Mouse (Mus musculus) forebrain, embryonic 15.5 days (tissue): ENCODE measurements around the gene Sfxn5. TPM values are rescaled to one million over a fixed set of nuclear protein-coding genes. Genes with fewer than 3 reads are reported as not detected.
A peak's percentile ranks its signal among the peaks of the same experiment; 100 is the strongest.

Source experiments
- ATAC-seq: fragments of 200-750 bp; cut with Nextera tagmentation; replicated peaks from 2 replicates; pipeline ENCODE4 v1.8.0; 2017; ENCODE audit warnings: mild to moderate bottlenecking, moderate TSS enrichment, moderate library complexity
- H3K27ac ChIP-seq: fragments of 300-500 bp; sonication (generic); replicated peaks from 2 replicates; pipeline ENCODE4 v1.5.1; 2015; ENCODE audit warnings: mild to moderate bottlenecking, inconsistent platforms
- H3K27me3 ChIP-seq: fragments of 300-500 bp; sonication (generic); 2 replicates; pipeline ENCODE4 v1.6.1; 2015; ENCODE audit warnings: inconsistent platforms
- H3K36me3 ChIP-seq: fragments of 300-500 bp; sonication (generic); 2 replicates; pipeline ENCODE4 v1.6.1; 2015; ENCODE audit warnings: mild to moderate bottlenecking, inconsistent platforms
- H3K4me1 ChIP-seq: fragments of 300-500 bp; sonication (generic); 2 replicates; pipeline ENCODE4 v1.6.1; 2015; ENCODE audit warnings: inconsistent platforms
- H3K4me2 ChIP-seq: fragments of 300-500 bp; sonication (generic); replicated peaks from 2 replicates; pipeline ENCODE4 v1.6.1; 2015; ENCODE audit warnings: mild to moderate bottlenecking, inconsistent platforms
- H3K4me3 ChIP-seq: fragments of 300-500 bp; sonication (generic); 2 replicates; pipeline ENCODE4 v1.5.1; 2015; ENCODE audit warnings: mild to moderate bottlenecking, inconsistent platforms
- H3K9ac ChIP-seq: fragments of 300-500 bp; sonication (generic); replicated peaks from 2 replicates; pipeline ENCODE4 v1.6.1; 2015; ENCODE audit warnings: mild to moderate bottlenecking, inconsistent platforms
- H3K9me3 ChIP-seq: fragments of 300-500 bp; sonication (generic); 2 replicates; pipeline ENCODE4 v1.6.1; 2016; ENCODE audit warnings: inconsistent platforms
- WGBS: fragments of 180-500 bp; shearing (Covaris S2); methylation state at CpG from one replicate; pipeline ENCODE4 v1.1.7; 2015; ENCODE audit warnings: mixed read lengths; 5-methylcytosine and 5-hydroxymethylcytosine counted together
- polyA plus RNA-seq: library from polyadenylated mRNA; unstranded; fragments of >200 nt; fragmentation: Nextera tagmentation; extraction: Ambion mirVana; gene quantifications from 2 replicates; pipeline ENCODE4 v1.2.1, GENCODE M21; 2015

Gene Sfxn5
- polyA plus RNA-seq, 1 experiment from 2014 or later: 24.2 TPM

- Histone ChIP-seq H3K4me2 (peak overlapping the region; percentile 16; the same call in 1 of the 2 replicates), H3K27ac (peak overlapping the region; percentile 76), H3K36me3 (no peaks in the 10 kb centered on the region), H3K4me1 (peaks cover 30% of the 10 kb centered on the region), H3K4me3 (no peak overlapping the region), H3K9me3 (no peaks in the 10 kb centered on the region), H3K27me3 (no peaks in the 10 kb centered on the region), H3K9ac (peak overlapping the region; percentile 27)
- peak; percentile 87 for ATAC-seq
- WGBS: 2% methylated on average over 15 of the region's 15 CpGs
Observed at GRCm38 (mm10) chr6:85264982-85265518, 68.2 kb downstream of the Sfxn5 start.

DNA sequence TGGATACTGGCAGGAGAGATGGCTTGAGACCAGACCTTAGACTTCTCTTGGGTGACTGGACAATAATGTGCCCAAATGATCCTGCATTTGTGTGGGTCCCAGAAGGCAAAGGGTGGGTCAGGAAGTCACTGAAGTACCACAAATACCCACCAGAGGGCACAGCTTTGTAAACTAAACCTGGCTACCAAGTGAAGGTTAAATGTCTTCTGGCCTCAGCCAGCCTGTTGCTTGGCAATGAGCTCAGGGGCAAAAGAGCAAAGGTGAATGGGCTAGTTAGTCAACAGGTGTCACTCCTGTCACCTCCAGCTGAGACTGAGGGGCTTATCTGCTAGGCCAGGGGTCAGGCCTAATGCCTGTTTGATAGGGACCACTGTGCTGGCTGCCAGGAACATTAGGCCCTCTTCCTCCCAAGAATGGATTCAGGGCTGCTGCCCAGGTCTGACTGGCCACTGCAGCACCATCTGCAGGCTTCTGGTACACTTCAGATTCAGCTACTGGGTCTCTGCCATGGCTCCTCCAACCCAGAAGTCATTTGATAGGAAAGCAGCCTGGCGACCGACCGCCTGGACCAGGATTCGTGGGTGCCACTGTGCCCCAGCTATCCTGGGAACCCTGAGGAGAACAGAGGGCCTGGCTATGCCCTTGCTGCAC lies 70.2 kb downstream of the Sfxn5 start:
- H3K4me2 ChIP-seq: no peak overlapping the region
- no peak overlapping the region for H3K9ac ChIP-seq
- no peaks in the 10 kb centered on the region for H3K27me3 ChIP-seq
- no peaks in the 10 kb centered on the region for H3K9me3 ChIP-seq
- H3K36me3 ChIP-seq: no peaks in the 10 kb centered on the region
- no peak overlapping the region for H3K4me3 ChIP-seq
- 90% methylated on average over 4 of the region's 4 CpGs for WGBS
- H3K4me1 ChIP-seq: peaks cover 45% of the 10 kb centered on the region
- ATAC-seq: no peak
- no peak overlapping the region for H3K27ac ChIP-seq

DNA sequence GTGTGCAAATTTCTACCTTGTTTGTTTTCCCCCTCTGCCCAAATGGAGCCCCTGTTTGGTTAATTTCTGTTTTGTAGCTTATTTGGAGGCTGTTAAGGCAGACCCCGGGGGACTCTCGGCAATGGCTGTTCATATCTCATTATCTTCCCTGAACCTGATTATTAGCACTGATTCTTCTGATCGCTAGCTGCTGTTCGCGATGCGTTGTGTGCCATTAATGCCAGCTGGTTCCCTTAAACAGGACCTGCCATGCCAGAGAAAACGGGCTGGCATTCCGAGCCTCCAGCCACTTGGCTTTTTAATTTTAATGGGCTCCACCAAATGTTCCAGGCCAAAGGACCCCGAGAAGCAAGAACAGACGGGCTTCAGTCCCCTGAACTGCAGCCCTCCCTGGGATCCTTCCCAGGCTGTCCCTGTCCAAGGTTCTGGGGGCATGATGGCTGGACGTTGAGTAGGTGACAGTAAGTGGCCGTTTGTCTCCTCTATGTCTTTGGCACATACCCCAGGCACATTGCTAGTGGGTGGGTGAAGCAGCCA lies 74.1 kb downstream of the Sfxn5 start:
- Histone ChIP-seq H3K36me3 (no peaks in the 10 kb centered on the region), H3K4me1 (peaks cover 26% of the 10 kb centered on the region), H3K4me3 (no peak overlapping the region), H3K27me3 (no peaks in the 10 kb centered on the region), H3K4me2 (no peak overlapping the region), H3K9me3 (no peaks in the 10 kb centered on the region), H3K27ac (peak overlapping the region; percentile 68), H3K9ac (no peak overlapping the region)
- WGBS: 19% methylated on average over 12 of the region's 12 CpGs
- peak; percentile 44; the same call in 1 of the 2 replicates for ATAC-seq

DNA sequence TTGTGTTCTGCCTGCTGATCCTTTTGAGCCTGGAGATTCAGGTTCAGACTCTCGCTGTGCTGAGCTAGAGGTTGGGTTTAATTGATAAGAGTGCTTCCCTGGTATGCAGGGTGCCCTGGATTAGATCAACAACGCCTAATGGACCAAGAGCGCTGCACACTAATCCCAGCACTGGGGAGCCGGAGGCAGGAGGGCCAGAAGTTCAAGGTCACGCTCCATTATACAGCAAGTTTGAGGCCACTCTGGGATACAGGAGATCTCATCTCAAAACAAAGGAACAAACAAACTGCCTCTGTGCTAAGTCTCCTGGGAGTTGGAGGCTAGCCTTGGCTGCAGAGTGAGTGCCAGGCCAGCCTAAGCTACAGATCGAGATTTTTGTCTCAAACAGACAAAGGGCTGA lies 77.6 kb downstream of the Sfxn5 start:
- Histone ChIP-seq H3K9ac (no peak overlapping the region), H3K27ac (no peak overlapping the region), H3K4me1 (peaks cover 28% of the 10 kb centered on the region), H3K4me2 (no peak overlapping the region), H3K27me3 (no peaks in the 10 kb centered on the region), H3K4me3 (no peak overlapping the region), H3K9me3 (no peaks in the 10 kb centered on the region), H3K36me3 (no peaks in the 10 kb centered on the region)
- ATAC-seq: no peak
- 55% methylated on average over 6 of the region's 6 CpGs for WGBS

- H3K9ac ChIP-seq: no peak overlapping the region
- no peak overlapping the region for H3K4me2 ChIP-seq
- H3K27ac ChIP-seq: no peak overlapping the region
- no peaks in the 10 kb centered on the region for H3K27me3 ChIP-seq
- no peaks in the 10 kb centered on the region for H3K36me3 ChIP-seq
- WGBS: 41% methylated on average over 7 of the region's 7 CpGs
- no peak overlapping the region for H3K4me3 ChIP-seq
- H3K9me3 ChIP-seq: no peaks in the 10 kb centered on the region
- no peak for ATAC-seq
- peaks cover 21% of the 10 kb centered on the region for H3K4me1 ChIP-seq
Observed at GRCm38 (mm10) chr6:85253994-85254541, 79.2 kb downstream of the Sfxn5 start.

DNA sequence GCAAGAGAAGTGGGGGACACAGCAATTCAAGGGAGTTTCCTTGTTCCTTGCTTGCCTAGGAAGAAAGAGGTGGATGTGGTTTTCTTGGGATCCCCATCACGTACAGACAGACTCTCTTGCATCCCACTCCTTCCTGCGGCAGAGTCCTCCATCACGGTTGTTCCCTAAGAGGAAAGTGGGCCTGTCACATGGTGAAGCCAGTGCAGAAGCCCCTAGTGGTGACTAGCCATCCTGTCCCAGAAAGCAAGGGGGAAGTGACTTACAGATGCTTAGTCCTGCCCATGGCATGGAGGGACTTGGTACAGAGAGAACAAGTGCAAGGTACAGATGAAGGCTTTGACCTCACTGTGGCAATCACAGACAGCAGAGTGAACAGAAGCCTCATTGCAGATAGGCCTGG lies 79.9 kb downstream of the Sfxn5 start:
- Histone ChIP-seq H3K9ac (no peak overlapping the region), H3K36me3 (no peaks in the 10 kb centered on the region), H3K4me1 (peaks cover 13% of the 10 kb centered on the region; the same call in 1 of the 2 replicates), H3K4me3 (no peak overlapping the region), H3K4me2 (no peak overlapping the region), H3K27me3 (no peaks in the 10 kb centered on the region), H3K27ac (no peak overlapping the region), H3K9me3 (no peaks in the 10 kb centered on the region)
- ATAC-seq: no peak; the same call in 1 of the 2 replicates
- 68% methylated on average over 3 of the region's 3 CpGs for WGBS

- ATAC-seq: peak; percentile 49
- Histone ChIP-seq H3K36me3 (no peaks in the 10 kb centered on the region), H3K9me3 (no peaks in the 10 kb centered on the region), H3K4me1 (peaks cover 13% of the 10 kb centered on the region; the same call in 1 of the 2 replicates), H3K4me3 (no peak overlapping the region), H3K27me3 (no peaks in the 10 kb centered on the region), H3K27ac (no peak overlapping the region), H3K9ac (no peak overlapping the region), H3K4me2 (no peak overlapping the region)
- WGBS: 55% methylated on average over 17 of the region's 17 CpGs
Observed at GRCm38 (mm10) chr6:85252251-85253058, 80.8 kb downstream of the Sfxn5 start.

DNA sequence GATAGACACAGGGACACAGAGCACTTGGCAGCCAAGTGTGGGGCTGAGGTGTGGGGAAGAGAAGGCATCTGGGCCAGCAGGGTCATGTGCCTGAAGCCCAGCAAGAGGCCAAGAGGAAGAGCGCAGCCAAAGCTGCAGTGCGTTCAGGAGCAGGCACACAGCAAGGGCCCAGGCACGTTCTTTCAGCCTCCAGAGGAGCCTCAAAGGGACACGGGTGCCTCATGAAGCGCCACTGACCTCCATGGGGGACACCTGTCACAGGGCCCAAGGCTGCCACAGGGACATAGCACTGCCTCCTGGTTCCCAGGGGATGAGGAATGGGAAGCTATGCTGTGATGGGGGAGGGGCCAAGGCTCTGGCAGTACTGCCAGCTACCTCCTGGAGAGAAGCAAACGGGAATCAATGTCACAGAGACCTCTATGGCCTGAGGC lies 82.4 kb downstream of the Sfxn5 start:
- WGBS: 37% methylated on average over 6 of the region's 6 CpGs
- H3K27me3 ChIP-seq: no peaks in the 10 kb centered on the region
- H3K4me1 ChIP-seq: peaks cover 13% of the 10 kb centered on the region; the same call in 1 of the 2 replicates
- H3K4me3 ChIP-seq: no peak overlapping the region
- ATAC-seq: no peak
- no peak overlapping the region for H3K4me2 ChIP-seq
- no peaks in the 10 kb centered on the region for H3K36me3 ChIP-seq
- H3K9ac ChIP-seq: no peak overlapping the region
- H3K27ac ChIP-seq: no peak overlapping the region
- H3K9me3 ChIP-seq: no peaks in the 10 kb centered on the region

DNA sequence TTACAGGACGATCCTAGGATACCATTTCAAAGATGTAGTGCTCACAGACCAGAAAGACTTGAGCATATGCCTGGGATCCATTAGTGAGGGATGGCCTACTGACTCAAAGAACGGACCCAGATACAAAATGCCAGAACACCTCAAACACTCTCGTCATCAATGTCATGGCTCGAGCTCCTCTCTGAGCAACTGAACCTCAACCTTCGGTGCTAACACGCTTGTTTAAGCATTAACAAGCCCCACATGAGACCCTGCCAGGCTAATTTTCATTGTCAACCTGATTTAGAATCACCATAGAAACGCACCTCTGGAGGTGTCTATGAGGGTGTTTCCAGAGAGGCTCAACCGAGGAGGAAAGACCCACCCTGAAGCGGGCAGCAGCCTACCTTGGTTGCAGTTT lies 83.4 kb downstream of the Sfxn5 start:
- Histone ChIP-seq H3K27ac (no peak overlapping the region), H3K4me3 (no peak overlapping the region), H3K4me2 (no peak overlapping the region), H3K9ac (no peak overlapping the region), H3K27me3 (no peaks in the 10 kb centered on the region), H3K4me1 (peaks cover 13% of the 10 kb centered on the region; the same call in 1 of the 2 replicates), H3K9me3 (no peaks in the 10 kb centered on the region), H3K36me3 (0 out of 2 replicates have a peak, but pooled peaks cover 2% of the 10 kb centered on the region)
- ATAC-seq: no peak
- 70% methylated on average over 9 of the region's 9 CpGs for WGBS

DNA sequence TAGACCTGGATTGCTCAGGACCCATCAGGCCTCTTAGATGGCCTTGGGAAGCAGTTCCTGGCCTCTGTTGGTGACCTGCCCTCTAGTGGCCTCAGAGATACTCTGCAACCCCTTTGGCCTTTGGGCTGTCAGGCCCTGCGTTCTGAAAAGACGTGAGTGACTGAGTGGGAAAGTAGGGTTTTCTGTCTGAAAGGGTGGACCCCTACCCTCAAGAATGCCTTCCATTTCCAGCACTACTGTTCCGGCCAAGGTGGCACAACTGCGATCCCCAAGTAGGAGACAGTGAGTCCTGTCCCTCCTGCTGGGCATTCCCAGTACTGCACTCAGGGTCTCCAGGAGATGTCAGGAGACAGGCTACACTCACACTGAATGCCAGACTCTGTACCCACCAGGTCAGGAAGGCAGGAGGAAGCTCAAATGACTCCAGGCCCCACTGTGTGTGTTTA lies 94.2 kb downstream of the Sfxn5 start:
- no peak overlapping the region for H3K4me2 ChIP-seq
- no peak for ATAC-seq
- H3K36me3 ChIP-seq: no peaks in the 10 kb centered on the region
- no peaks in the 10 kb centered on the region for H3K9me3 ChIP-seq
- no peak overlapping the region for H3K27ac ChIP-seq
- H3K4me1 ChIP-seq: peaks cover 43% of the 10 kb centered on the region
- H3K9ac ChIP-seq: no peak overlapping the region
- H3K27me3 ChIP-seq: no peaks in the 10 kb centered on the region
- H3K4me3 ChIP-seq: no peak overlapping the region
- WGBS: 4% methylated on average over 4 of the region's 4 CpGs

GRCm38 (mm10) chr6:85237595-85238337 lies 95.5 kb downstream of the Sfxn5 start:
- Histone ChIP-seq H3K27me3 (no peaks in the 10 kb centered on the region), H3K27ac (peak overlapping the region; percentile 83), H3K9me3 (no peaks in the 10 kb centered on the region), H3K4me1 (peaks cover 43% of the 10 kb centered on the region), H3K4me2 (0 out of 2 replicates have a peak overlapping the region, but pooled peaks have one; percentile 3), H3K9ac (no peak overlapping the region), H3K4me3 (no peak overlapping the region), H3K36me3 (no peaks in the 10 kb centered on the region)
- WGBS: 24% methylated on average over 10 of the region's 10 CpGs
- ATAC-seq: peak; percentile 91
